Mouse (Mus musculus) cerebellum, adult 2 months (tissue): Measurements from ENCODE around the gene Prrx1.

ENCODE experiments used
- CTCF ChIP-seq: fragments of 200-500 bp; IDR thresholded peaks from 2 replicates; pipeline ENCODE4 v1.5.1; 2011; ENCODE audit warnings: low read depth, mild to moderate bottlenecking, control low read depth, low read length, moderate library complexity, borderline replicate concordance; ENCODE audit not compliant: insufficient read depth
- POLR2A ChIP-seq: fragments of 200-500 bp; IDR thresholded peaks from 2 replicates; pipeline ENCODE4 v1.6.1; 2011; ENCODE audit warnings: low read length, control low read depth, borderline replicate concordance; ENCODE audit not compliant: insufficient read depth

DNA sequence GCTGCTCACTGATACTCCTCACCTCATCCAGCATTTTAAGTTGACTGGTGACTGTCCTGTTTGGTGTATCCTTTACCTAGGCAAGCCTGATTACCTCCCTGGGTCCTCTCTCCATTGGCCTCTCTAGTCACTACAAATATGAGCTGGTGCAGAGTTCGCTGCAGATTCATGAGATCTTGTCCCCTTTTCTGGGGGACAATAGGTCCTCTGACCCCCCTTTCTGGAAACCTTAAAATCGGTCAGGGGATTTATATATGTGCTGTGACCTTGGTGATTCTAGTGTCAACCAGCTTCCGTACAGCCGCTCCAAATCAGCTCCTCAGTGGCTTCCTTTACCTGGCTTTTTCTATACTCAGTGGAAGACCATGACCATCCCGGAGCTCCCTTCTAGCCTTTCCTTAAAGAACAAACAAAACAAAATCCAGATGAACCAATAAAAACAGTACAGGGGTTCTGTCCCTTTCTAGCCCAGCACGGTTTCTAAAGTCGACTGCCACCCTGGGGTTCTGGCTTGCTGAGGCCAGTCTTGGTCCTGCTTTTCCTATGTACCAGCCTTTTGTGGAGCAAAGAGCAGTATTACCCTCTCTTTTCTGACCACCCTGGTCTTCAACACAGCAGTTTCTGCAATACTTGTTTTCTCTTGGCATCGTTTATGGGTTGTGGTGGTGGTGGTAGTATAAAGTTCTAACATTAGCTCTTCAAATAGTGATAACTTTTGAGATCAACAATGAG, 3.3 kb downstream of the Prrx1 start:
- TF ChIP-seq POLR2A (no peak), CTCF (no peak)
